Mouse (Mus musculus): Measurements from ENCODE around the gene Csrnp2. TPM values are rescaled to one million over a fixed set of nuclear protein-coding genes. Genes with fewer than 3 reads are reported as not detected.
"Not testable (repeated sequence)": the region's sequence is repeated elsewhere in the genome, so short reads cannot be mapped to it uniquely, and the experiment has no call there.

Gene Csrnp2
- polyA plus RNA-seq, 1 experiment from 2014 or later: 11.3 TPM

DNA sequence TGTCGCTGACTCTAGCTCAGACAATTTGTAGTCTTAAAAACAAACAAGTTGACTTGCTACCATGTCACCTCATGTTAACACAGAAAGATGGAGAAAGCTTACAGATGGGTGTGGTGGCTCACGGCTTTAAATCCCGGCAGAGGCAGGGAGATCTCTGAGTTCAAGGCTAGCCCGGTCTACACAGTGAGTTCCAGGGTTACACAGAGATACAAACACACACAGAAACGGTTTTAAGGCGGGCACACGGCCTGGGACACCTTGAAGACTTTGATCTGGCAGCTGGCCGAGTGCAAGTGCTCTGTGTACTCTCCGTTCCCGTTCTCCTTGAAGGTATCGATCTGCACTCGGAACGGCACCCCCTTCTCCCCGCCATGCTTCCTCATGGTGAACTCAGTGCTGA, 25.0 kb upstream of the Csrnp2 start:
- Histone ChIP-seq H3K27ac (ENCODE audit: low read depth) (no peak overlapping the region), H3K27me3 (replicated peaks; ENCODE audit: control insufficient read depth, insufficient read depth, low read length) (no peaks in the 10 kb centered on the region), H3K9ac (ENCODE audit: low read length) (no peak overlapping the region), H3K9me3 (ENCODE audit: control insufficient read depth, low read length) (no peaks in the 10 kb centered on the region), H3K4me3 (ENCODE audit: low read depth, low read length) (no peak overlapping the region), H3K4me1 (replicated peaks; ENCODE audit: control insufficient read depth, insufficient read depth, low read length) (no peaks in the 10 kb centered on the region), H3K36me3 (ENCODE audit: control insufficient read depth, insufficient read depth, low read length) (peaks cover 57% of the 10 kb centered on the region), H3K4me2 (ENCODE audit: low read length) (no peak overlapping the region)
- no peak for ATAC-seq (replicated peaks; ENCODE audit: low FRiP score, low TSS enrichment, low read depth)
- WGBS: 90% methylated on average over 14 of the region's 14 CpGs
- no peak for DNase-seq (ENCODE audit: low spot score)

DNA sequence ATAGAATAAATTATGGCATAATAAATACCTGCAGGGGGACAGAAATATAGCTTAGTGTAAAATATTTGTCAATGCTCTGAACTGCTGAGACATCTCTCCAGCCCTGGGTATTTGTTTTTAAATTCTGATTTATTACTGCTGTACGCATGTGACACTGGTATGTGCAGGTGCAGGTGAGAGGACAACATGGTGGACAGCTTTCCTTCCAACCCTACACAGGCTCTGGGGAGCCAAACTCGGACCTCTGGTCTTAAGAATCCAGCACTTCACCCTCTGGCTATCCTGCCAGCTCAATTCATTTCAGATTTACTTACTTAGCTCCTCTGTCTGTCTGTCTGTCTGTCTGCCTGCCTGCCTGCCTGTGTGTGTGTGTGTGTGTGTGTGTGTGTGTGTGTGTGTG, 19.8 kb upstream of the Csrnp2 start:
- no peak overlapping the region for H3K9ac ChIP-seq (ENCODE audit: low read length)
- no peak for ATAC-seq (replicated peaks; ENCODE audit: low FRiP score, low TSS enrichment, low read depth)
- DNase-seq (ENCODE audit: low spot score): no peak
- no peak overlapping the region for H3K4me2 ChIP-seq (ENCODE audit: low read length)
- no peak overlapping the region for H3K27ac ChIP-seq (ENCODE audit: low read depth)
- H3K36me3 ChIP-seq (ENCODE audit: control insufficient read depth, insufficient read depth, low read length): peaks cover 76% of the 10 kb centered on the region
- 79% methylated on average over 2 of the region's 2 CpGs for WGBS
- no peaks in the 10 kb centered on the region for H3K4me1 ChIP-seq (replicated peaks; ENCODE audit: control insufficient read depth, insufficient read depth, low read length)
- H3K27me3 ChIP-seq (replicated peaks; ENCODE audit: control insufficient read depth, insufficient read depth, low read length): no peaks in the 10 kb centered on the region
- no peaks in the 10 kb centered on the region for H3K9me3 ChIP-seq (ENCODE audit: control insufficient read depth, low read length)
- H3K4me3 ChIP-seq (ENCODE audit: low read depth, low read length): no peak overlapping the region

DNA sequence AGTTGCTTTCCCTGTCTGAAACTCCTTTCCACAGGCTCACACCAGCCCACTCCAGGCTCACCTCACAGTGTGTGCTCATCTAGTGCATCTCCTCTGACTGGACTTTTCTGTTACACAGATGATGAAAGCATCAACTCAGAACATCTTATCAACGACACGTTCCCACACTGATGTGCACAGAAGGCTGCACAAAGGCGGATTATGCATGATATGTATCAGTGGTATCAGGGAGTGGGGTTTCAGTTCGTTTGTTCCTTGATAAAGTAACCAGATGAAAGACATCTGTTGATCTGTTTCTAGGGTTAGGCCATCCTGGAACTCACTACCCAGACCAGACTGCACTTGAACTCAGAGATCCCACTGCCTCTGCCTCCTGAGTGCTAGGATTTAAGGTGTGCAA, 18.1 kb upstream of the Csrnp2 start:
- Histone ChIP-seq H3K4me1 (replicated peaks; ENCODE audit: control insufficient read depth, insufficient read depth, low read length) (no peaks in the 10 kb centered on the region), H3K4me2 (ENCODE audit: low read length) (no peak overlapping the region), H3K36me3 (ENCODE audit: control insufficient read depth, insufficient read depth, low read length) (peaks cover 79% of the 10 kb centered on the region), H3K4me3 (ENCODE audit: low read depth, low read length) (no peak overlapping the region), H3K27me3 (replicated peaks; ENCODE audit: control insufficient read depth, insufficient read depth, low read length) (no peaks in the 10 kb centered on the region), H3K9ac (ENCODE audit: low read length) (no peak overlapping the region), H3K27ac (ENCODE audit: low read depth) (no peak overlapping the region), H3K9me3 (ENCODE audit: control insufficient read depth, low read length) (no peaks in the 10 kb centered on the region)
- WGBS: 90% methylated on average over 4 of the region's 4 CpGs
- no peak for ATAC-seq (replicated peaks; ENCODE audit: low FRiP score, low TSS enrichment, low read depth)
- DNase-seq (ENCODE audit: low spot score): no peak

DNA sequence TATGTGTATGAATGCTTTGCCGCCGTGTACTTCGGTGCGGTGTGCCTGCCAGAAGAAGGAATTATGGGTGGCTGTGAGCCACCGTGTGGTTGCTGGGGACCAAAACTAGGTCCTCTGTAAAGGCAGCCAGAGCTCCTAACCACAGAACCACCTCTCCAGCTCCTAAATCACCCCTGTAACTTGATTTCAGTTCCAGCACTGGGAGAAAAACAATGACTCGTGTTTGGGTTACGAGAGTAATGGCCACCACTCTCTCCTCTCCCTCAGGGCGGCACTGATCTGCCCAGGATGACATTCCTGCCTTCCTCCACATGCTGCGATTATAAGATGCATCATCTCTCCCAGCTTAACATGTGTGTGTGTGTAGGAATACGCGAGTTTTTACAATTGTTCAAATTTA, 14.8 kb upstream of the Csrnp2 start:
- DNase-seq (ENCODE audit: low spot score) (no peak), ATAC-seq (replicated peaks; ENCODE audit: low FRiP score, low TSS enrichment, low read depth) (no peak)
- H3K9me3 ChIP-seq (ENCODE audit: control insufficient read depth, low read length): no peaks in the 10 kb centered on the region
- H3K4me3 ChIP-seq (ENCODE audit: low read depth, low read length): no peak overlapping the region
- WGBS: 94% methylated on average over 11 of the region's 11 CpGs
- no peak overlapping the region for H3K4me2 ChIP-seq (ENCODE audit: low read length)
- H3K27ac ChIP-seq (ENCODE audit: low read depth): no peak overlapping the region
- no peak overlapping the region for H3K9ac ChIP-seq (ENCODE audit: low read length)
- H3K4me1 ChIP-seq (replicated peaks; ENCODE audit: control insufficient read depth, insufficient read depth, low read length): no peaks in the 10 kb centered on the region
- H3K27me3 ChIP-seq (replicated peaks; ENCODE audit: control insufficient read depth, insufficient read depth, low read length): no peaks in the 10 kb centered on the region
- peaks cover 95% of the 10 kb centered on the region for H3K36me3 ChIP-seq (ENCODE audit: control insufficient read depth, insufficient read depth, low read length)

DNA sequence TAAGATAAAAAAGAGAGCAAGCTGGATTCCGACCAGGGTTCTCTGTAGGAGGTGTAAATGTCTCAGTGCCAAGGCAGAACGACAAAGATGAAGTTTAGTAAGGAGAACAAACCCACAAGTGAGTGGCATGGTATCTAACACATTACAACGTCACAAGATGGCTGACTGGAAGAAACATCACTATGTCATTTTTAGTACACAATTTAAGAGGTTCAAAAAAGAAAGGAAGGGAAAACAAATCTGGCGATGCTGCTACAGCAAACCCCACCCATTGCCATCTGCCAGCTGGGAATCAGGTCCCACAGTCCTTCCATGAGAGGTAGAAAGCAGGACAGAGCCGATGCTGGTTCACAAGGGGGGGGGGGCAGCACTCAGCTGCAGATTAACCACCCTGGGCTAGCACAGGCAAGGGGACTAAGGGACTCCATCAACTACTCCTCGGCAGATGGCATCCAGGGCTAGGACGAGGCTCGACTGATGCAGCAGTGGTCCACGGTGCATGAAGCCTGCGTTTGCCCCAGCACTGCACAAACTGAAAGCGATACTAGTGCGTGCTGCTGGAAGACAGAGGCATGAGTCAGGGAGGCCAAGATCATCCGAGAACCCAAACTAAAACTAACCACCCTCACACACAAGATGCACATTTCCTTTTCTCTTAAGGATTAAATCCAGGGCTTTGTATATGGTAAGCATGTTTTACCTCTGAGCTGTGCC, 13.3 kb upstream of the Csrnp2 start:
- DNase-seq (ENCODE audit: low spot score) (no peak), ATAC-seq (replicated peaks; ENCODE audit: low FRiP score, low TSS enrichment, low read depth) (no peak)
- 91% methylated on average over 13 of the region's 13 CpGs for WGBS
- Histone ChIP-seq H3K36me3 (ENCODE audit: control insufficient read depth, insufficient read depth, low read length) (peaks cover 95% of the 10 kb centered on the region), H3K9ac (ENCODE audit: low read length) (no peak overlapping the region), H3K4me2 (ENCODE audit: low read length) (no peak overlapping the region), H3K27ac (ENCODE audit: low read depth) (no peak overlapping the region), H3K27me3 (replicated peaks; ENCODE audit: control insufficient read depth, insufficient read depth, low read length) (no peaks in the 10 kb centered on the region), H3K4me3 (ENCODE audit: low read depth, low read length) (no peak overlapping the region), H3K4me1 (replicated peaks; ENCODE audit: control insufficient read depth, insufficient read depth, low read length) (no peaks in the 10 kb centered on the region), H3K9me3 (ENCODE audit: control insufficient read depth, low read length) (no peaks in the 10 kb centered on the region)

DNA sequence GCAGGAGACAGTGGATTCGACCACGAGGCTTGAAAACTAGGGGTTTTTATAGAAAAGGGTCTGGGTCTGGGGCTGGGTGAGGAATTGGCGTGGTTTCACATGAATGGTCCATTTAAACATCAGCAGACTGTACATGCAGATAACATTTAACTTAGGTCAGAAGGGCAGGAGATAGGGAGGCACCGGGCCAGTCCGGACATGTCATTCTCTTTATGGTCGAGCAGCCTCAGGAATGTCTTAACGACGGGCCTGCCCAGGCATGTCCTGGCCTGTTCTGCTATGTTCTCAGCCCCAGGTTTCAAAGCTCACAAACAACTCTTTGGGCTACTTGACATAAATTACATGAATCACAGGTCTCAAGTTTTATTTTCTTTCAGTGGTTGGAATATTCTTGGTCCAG, 4.2 kb upstream of the Csrnp2 start:
- H3K9me3 ChIP-seq (ENCODE audit: control insufficient read depth, low read length); H3K27me3 ChIP-seq (replicated peaks; ENCODE audit: control insufficient read depth, insufficient read depth, low read length); H3K4me3 ChIP-seq (ENCODE audit: low read depth, low read length); DNase-seq (ENCODE audit: low spot score); H3K9ac ChIP-seq (ENCODE audit: low read length); H3K27ac ChIP-seq (ENCODE audit: low read depth); ATAC-seq (replicated peaks; ENCODE audit: low FRiP score, low TSS enrichment, low read depth); H3K4me1 ChIP-seq (replicated peaks; ENCODE audit: control insufficient read depth, insufficient read depth, low read length); H3K4me2 ChIP-seq (ENCODE audit: low read length): not testable (repeated sequence)
- 82% methylated on average over 8 of the region's 8 CpGs for WGBS
- H3K36me3 ChIP-seq (ENCODE audit: control insufficient read depth, insufficient read depth, low read length): peaks cover 14% of the 10 kb centered on the region

DNA sequence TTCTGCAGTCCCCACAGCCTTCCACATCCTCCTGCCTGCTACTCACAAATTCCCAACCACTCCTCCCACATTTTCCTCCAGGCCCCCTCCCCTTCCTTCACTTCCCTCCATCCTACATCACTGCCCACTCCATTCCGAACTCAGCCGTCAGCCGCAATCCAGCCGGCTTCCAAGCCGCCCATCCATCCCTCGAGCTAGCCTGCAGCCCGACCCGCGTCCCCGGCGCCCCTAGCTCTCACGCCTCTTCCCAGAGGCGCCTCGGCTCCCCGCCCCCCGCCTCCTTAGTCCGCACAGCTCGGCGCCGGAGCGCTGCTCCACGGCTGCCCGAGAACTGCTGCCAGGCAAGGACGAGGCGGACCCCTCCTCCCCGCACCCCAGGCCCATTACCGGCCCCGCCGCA, 641 bp downstream of the Csrnp2 start:
- H3K4me3 ChIP-seq (ENCODE audit: low read depth, low read length): peak overlapping the region; percentile 87
- H3K36me3 ChIP-seq (ENCODE audit: control insufficient read depth, insufficient read depth, low read length): no peaks in the 10 kb centered on the region
- ATAC-seq (replicated peaks; ENCODE audit: low FRiP score, low TSS enrichment, low read depth) (peak; percentile 79), DNase-seq (ENCODE audit: low spot score) (no peak)
- H3K9ac ChIP-seq (ENCODE audit: low read length): peak overlapping the region; percentile 86
- peak overlapping the region; percentile 92 for H3K27ac ChIP-seq (ENCODE audit: low read depth)
- peaks cover 35% of the 10 kb centered on the region for H3K4me1 ChIP-seq (replicated peaks; ENCODE audit: control insufficient read depth, insufficient read depth, low read length)
- H3K27me3 ChIP-seq (replicated peaks; ENCODE audit: control insufficient read depth, insufficient read depth, low read length): no peaks in the 10 kb centered on the region
- no peaks in the 10 kb centered on the region for H3K9me3 ChIP-seq (ENCODE audit: control insufficient read depth, low read length)
- under 1% methylated on average over 29 of the region's 29 CpGs for WGBS
- H3K4me2 ChIP-seq (ENCODE audit: low read length): peak overlapping the region; percentile 96

DNA sequence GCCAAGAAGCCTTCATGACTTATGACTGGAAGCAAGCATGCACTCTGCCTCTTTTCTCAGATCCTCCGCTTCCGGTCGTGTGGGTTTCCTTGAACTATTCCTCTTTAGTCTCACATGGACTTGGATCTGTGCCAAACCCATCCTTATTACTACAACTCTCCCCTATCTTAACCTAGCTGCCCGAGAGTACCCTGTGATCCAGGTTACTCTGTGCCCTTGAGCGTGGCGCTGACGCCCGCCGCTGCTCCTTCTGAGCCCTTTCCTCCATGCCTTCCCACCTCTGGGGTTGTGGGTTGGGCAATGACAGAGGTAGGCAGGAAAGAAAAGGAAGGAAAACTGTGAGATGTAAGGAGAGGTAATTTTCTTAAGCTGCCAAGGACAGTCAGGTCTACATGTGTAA, 3.3 kb downstream of the Csrnp2 start:
- 61% methylated on average over 9 of the region's 9 CpGs for WGBS
- peaks cover 35% of the 10 kb centered on the region for H3K4me1 ChIP-seq (replicated peaks; ENCODE audit: control insufficient read depth, insufficient read depth, low read length)
- no peak overlapping the region for H3K9ac ChIP-seq (ENCODE audit: low read length)
- no peak for ATAC-seq (replicated peaks; ENCODE audit: low FRiP score, low TSS enrichment, low read depth)
- peak; percentile 58 for DNase-seq (ENCODE audit: low spot score)
- H3K9me3 ChIP-seq (ENCODE audit: control insufficient read depth, low read length): no peaks in the 10 kb centered on the region
- H3K36me3 ChIP-seq (ENCODE audit: control insufficient read depth, insufficient read depth, low read length): peaks cover 24% of the 10 kb centered on the region
- H3K27ac ChIP-seq (ENCODE audit: low read depth): no peak overlapping the region
- 0 out of 2 replicates have a peak overlapping the region, but pooled peaks have one; percentile 15 for H3K4me2 ChIP-seq (ENCODE audit: low read length)
- no peaks in the 10 kb centered on the region for H3K27me3 ChIP-seq (replicated peaks; ENCODE audit: control insufficient read depth, insufficient read depth, low read length)
- H3K4me3 ChIP-seq (ENCODE audit: low read depth, low read length): no peak overlapping the region

DNA sequence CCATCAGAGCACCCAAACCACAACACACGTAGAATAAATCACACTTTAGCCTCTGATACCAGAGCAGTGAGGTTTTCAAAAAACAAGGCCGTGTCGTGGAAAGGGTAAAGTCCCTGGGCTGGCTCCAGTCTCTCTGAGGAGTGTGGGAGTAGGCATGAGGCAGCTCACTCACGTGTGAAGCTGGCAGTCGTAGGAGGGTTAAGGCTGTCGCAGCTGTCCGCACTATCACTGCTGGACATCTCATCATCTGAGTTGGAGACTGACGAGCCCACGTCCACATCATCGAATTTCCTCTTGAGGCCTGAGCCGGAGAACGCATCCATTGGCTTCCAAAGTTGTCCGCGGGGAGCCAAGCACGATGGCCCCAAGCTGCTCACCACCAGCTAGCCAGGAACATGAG, 6.0 kb downstream of the Csrnp2 start:
- Histone ChIP-seq H3K4me3 (ENCODE audit: low read depth, low read length) (no peak overlapping the region), H3K4me1 (replicated peaks; ENCODE audit: control insufficient read depth, insufficient read depth, low read length) (peaks cover 33% of the 10 kb centered on the region), H3K27ac (ENCODE audit: low read depth) (no peak overlapping the region), H3K27me3 (replicated peaks; ENCODE audit: control insufficient read depth, insufficient read depth, low read length) (no peaks in the 10 kb centered on the region), H3K4me2 (ENCODE audit: low read length) (no peak overlapping the region), H3K9ac (ENCODE audit: low read length) (no peak overlapping the region), H3K36me3 (ENCODE audit: control insufficient read depth, insufficient read depth, low read length) (peaks cover 51% of the 10 kb centered on the region), H3K9me3 (ENCODE audit: control insufficient read depth, low read length) (no peaks in the 10 kb centered on the region)
- WGBS: 89% methylated on average over 15 of the region's 15 CpGs
- ATAC-seq (replicated peaks; ENCODE audit: low FRiP score, low TSS enrichment, low read depth) (no peak), DNase-seq (ENCODE audit: low spot score) (no peak)

Data from intestine, embryonic 14.5 days (tissue).